Mouse (Mus musculus) ES-E14 (cell line): Measurements from ENCODE around the gene Arhgap17.

ENCODE experiments used
- CHD2 ChIP-seq: IDR thresholded peaks from 2 replicates; pipeline ENCODE4 v1.6.1; 2014; ENCODE audit warnings: mild to moderate bottlenecking, low read depth, low read length, inconsistent platforms
- ZC3H11A ChIP-seq: IDR thresholded peaks from 2 replicates; pipeline ENCODE4 v1.6.1; 2012; ENCODE audit warnings: low read depth, mild to moderate bottlenecking, inconsistent platforms, low read length, borderline replicate concordance
- ZNF384 ChIP-seq: IDR thresholded peaks from 2 replicates; pipeline ENCODE4 v1.6.1; 2012; ENCODE audit warnings: low read depth, low read length, inconsistent platforms

DNA sequence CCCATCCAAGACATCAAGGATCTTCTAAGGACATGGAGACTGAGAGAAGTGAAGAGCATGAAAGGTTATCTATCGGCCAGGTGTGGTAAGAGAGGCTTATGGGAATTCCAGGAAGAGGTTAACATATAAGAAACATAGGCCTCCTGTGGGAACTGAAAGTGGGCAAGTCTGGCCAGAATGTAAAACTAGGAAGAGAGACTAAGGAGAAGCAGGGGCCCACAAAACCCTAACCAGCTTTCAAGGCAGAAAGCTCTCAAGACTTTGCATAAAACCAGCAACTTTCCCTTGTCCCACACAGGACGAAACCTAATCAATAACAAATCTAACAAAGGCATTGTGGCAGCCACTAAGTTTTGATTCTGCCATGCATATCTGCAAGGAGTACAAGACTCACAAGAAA, 1.5 kb downstream of the Arhgap17 start:
- TF ChIP-seq CHD2 (no peak), ZC3H11A (no peak), ZNF384 (no peak)
